Mouse (Mus musculus): ENCODE measurements around the gene Rab36.

GRCm38 (mm10) chr10:75016481-75016880 lies 20.4 kb upstream of the Rab36 start:
- TF ChIP-seq CTCF (conservative IDR thresholded peaks at IDR 0.05; ENCODE audit: low read length) (no peak), NANOG (IDR thresholded peaks at IDR 0.05; ENCODE audit: borderline replicate concordance, low read length) (no peak)

Data from E14TG2a.4 (cell line).